Mouse (Mus musculus): ENCODE results near the gene Edaradd. TPM values are rescaled to one million over a fixed set of nuclear protein-coding genes. Genes with fewer than 3 reads are reported as not detected.

Gene Edaradd
- total and polyA plus RNA-seq, 3 experiments, result 0.05 to 0.09 (median 0.08) TPM

DNA sequence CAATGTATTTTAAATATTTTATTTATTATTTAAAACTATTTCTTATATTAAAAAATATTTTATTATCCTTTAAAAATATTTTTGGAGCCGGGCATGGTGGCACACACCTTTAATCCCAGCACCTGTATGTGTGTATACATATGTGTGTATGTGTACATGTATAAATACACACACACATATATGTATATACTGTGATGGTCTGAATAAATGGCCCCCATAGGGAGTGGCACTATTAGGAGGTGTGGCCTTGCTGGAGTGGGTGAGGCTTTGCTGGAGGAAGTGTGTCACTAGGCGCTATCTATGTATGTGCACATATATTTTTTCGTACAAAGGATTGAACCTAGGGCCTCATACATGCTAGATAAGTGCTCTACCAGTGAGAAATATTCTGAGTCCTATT lies 27.7 kb downstream of the Edaradd start:
- no peaks in the 10 kb centered on the region for H3K27me3 ChIP-seq (ENCODE audit: control insufficient read depth, insufficient read depth, low read length)
- no peaks in the 10 kb centered on the region for H3K4me1 ChIP-seq (ENCODE audit: control insufficient read depth, insufficient read depth, low read length)
- no peaks in the 10 kb centered on the region for H3K36me3 ChIP-seq (ENCODE audit: control insufficient read depth, insufficient read depth, low read length)
- intact Hi-C loops (cut with DNase I), result no loop called here
- no peak overlapping the region for H3K4me3 ChIP-seq
- WGBS, result 89% methylated on average over 3 of the region's 3 CpGs
- H3K9ac ChIP-seq (ENCODE audit: low read depth, low read length), result no peak overlapping the region
- H3K79me2 ChIP-seq (replicated peaks; ENCODE audit: control insufficient read depth, insufficient read depth, low read length), result no peaks in the 10 kb centered on the region
- TF ChIP-seq EP300 (IDR thresholded peaks at IDR 0.05; ENCODE audit: insufficient read depth, low read depth, low read length) (no peak), POLR2A (IDR thresholded peaks at IDR 0.05; ENCODE audit: insufficient read depth, low read depth, low read length) (no peak), CTCF (IDR thresholded peaks at IDR 0.05) (no peak)
- no peak overlapping the region for H3K27ac ChIP-seq
- DNase-seq, result no peak

DNA sequence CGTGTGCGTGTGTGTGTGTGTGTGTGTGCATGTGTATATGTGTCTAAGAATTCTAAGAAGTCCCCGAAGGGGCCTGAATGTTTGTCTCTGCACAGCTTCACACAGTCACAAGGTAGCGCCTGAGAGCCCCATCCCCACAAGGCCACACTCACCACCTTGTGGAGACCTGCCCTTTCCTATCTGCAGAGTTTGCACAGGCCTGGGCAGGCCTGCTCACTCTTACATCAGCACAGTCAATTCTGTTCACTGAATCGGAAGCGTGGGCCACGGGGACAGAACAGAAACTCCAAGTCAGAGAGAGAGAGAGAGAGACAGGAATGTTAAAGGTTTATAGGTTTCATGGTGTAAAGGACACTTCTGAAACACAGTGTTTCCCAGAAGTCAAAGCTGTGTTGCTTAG lies 34.6 kb downstream of the Edaradd start:
- intact Hi-C loops (cut with DNase I), result no loop called here
- Histone ChIP-seq H3K79me2 (replicated peaks; ENCODE audit: control insufficient read depth, insufficient read depth, low read length) (no peaks in the 10 kb centered on the region), H3K36me3 (ENCODE audit: control insufficient read depth, insufficient read depth, low read length) (no peaks in the 10 kb centered on the region), H3K27ac (no peak overlapping the region), H3K9ac (ENCODE audit: low read depth, low read length) (no peak overlapping the region), H3K27me3 (ENCODE audit: control insufficient read depth, insufficient read depth, low read length) (no peaks in the 10 kb centered on the region), H3K4me1 (ENCODE audit: control insufficient read depth, insufficient read depth, low read length) (no peaks in the 10 kb centered on the region), H3K4me3 (no peak overlapping the region)
- TF ChIP-seq POLR2A (IDR thresholded peaks at IDR 0.05; ENCODE audit: insufficient read depth, low read depth, low read length) (no peak), EP300 (IDR thresholded peaks at IDR 0.05; ENCODE audit: insufficient read depth, low read depth, low read length) (no peak), CTCF (IDR thresholded peaks at IDR 0.05) (no peak)
- WGBS, result 83% methylated on average over 7 of the region's 7 CpGs
- DNase-seq, result no peak

- H3K36me3 ChIP-seq (ENCODE audit: control insufficient read depth, insufficient read depth, low read length), result no peaks in the 10 kb centered on the region
Observed at GRCm38 (mm10) chr13:12485197-12485596, 35.0 kb downstream of the Edaradd start.

DNA sequence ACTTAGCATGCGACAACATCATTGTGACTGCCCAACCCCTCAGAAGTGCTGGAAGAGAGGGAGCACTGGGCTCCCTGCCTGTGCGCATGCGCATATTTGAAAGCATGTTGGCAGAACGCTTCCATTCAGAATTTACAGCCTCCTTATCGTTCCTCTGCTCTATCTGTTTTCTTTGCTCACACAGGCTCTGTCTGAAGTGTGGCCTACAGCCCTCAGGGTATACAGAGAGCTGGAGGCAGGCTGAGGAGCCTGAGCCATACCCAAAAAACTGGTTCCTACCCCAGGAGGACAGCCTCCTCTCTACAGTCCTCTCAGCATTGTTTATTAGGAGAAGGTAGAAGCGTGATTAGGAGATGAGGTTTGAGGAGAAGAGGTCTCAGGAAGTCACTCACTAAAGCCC lies 40.4 kb downstream of the Edaradd start:
- no peak for DNase-seq
- WGBS, result 75% methylated on average over 6 of the region's 6 CpGs
- Histone ChIP-seq H3K4me1 (ENCODE audit: control insufficient read depth, insufficient read depth, low read length) (no peaks in the 10 kb centered on the region), H3K4me3 (no peak overlapping the region), H3K27ac (no peak overlapping the region), H3K79me2 (replicated peaks; ENCODE audit: control insufficient read depth, insufficient read depth, low read length) (no peaks in the 10 kb centered on the region), H3K27me3 (ENCODE audit: control insufficient read depth, insufficient read depth, low read length) (no peaks in the 10 kb centered on the region), H3K9ac (ENCODE audit: low read depth, low read length) (no peak overlapping the region), H3K36me3 (ENCODE audit: control insufficient read depth, insufficient read depth, low read length) (no peaks in the 10 kb centered on the region)
- intact Hi-C loops (cut with DNase I), result no loop called here
- TF ChIP-seq EP300 (IDR thresholded peaks at IDR 0.05; ENCODE audit: insufficient read depth, low read depth, low read length), result no peak
- TF ChIP-seq POLR2A (IDR thresholded peaks at IDR 0.05; ENCODE audit: insufficient read depth, low read depth, low read length), result no peak
- TF ChIP-seq CTCF (IDR thresholded peaks at IDR 0.05), result no peak

More at GRCm38 (mm10) chr13:12485197-12485596, 35.0 kb downstream of the Edaradd start:
- 71% methylated on average over 2 of the region's 2 CpGs for WGBS
- Histone ChIP-seq H3K9ac (ENCODE audit: low read depth, low read length) (no peak overlapping the region), H3K27ac (no peak overlapping the region), H3K79me2 (replicated peaks; ENCODE audit: control insufficient read depth, insufficient read depth, low read length) (no peaks in the 10 kb centered on the region), H3K27me3 (ENCODE audit: control insufficient read depth, insufficient read depth, low read length) (no peaks in the 10 kb centered on the region), H3K4me1 (ENCODE audit: control insufficient read depth, insufficient read depth, low read length) (no peaks in the 10 kb centered on the region), H3K4me3 (no peak overlapping the region)
- DNase-seq, result no peak
- intact Hi-C loops (cut with DNase I), result no loop called here
- TF ChIP-seq EP300 (IDR thresholded peaks at IDR 0.05; ENCODE audit: insufficient read depth, low read depth, low read length) (no peak), CTCF (IDR thresholded peaks at IDR 0.05) (no peak), POLR2A (IDR thresholded peaks at IDR 0.05; ENCODE audit: insufficient read depth, low read depth, low read length) (no peak)

GRCm38 (mm10) chr13:12478301-12478700 lies 41.9 kb downstream of the Edaradd start:
- H3K9ac ChIP-seq (ENCODE audit: low read depth, low read length), result no peak overlapping the region
- H3K36me3 ChIP-seq (ENCODE audit: control insufficient read depth, insufficient read depth, low read length), result no peaks in the 10 kb centered on the region
- H3K27me3 ChIP-seq (ENCODE audit: control insufficient read depth, insufficient read depth, low read length), result no peaks in the 10 kb centered on the region
- no peak overlapping the region for H3K27ac ChIP-seq
- H3K4me1 ChIP-seq (ENCODE audit: control insufficient read depth, insufficient read depth, low read length), result no peaks in the 10 kb centered on the region
- intact Hi-C loops (cut with DNase I), result no loop called here
- no peaks in the 10 kb centered on the region for H3K79me2 ChIP-seq (replicated peaks; ENCODE audit: control insufficient read depth, insufficient read depth, low read length)
- no peak overlapping the region for H3K4me3 ChIP-seq
- DNase-seq, result no peak
- WGBS, result 77% methylated on average over 15 of the region's 15 CpGs
- TF ChIP-seq CTCF (IDR thresholded peaks at IDR 0.05), result no peak
- no peak for TF ChIP-seq EP300 (IDR thresholded peaks at IDR 0.05; ENCODE audit: insufficient read depth, low read depth, low read length)
- no peak for TF ChIP-seq POLR2A (IDR thresholded peaks at IDR 0.05; ENCODE audit: insufficient read depth, low read depth, low read length)

DNA sequence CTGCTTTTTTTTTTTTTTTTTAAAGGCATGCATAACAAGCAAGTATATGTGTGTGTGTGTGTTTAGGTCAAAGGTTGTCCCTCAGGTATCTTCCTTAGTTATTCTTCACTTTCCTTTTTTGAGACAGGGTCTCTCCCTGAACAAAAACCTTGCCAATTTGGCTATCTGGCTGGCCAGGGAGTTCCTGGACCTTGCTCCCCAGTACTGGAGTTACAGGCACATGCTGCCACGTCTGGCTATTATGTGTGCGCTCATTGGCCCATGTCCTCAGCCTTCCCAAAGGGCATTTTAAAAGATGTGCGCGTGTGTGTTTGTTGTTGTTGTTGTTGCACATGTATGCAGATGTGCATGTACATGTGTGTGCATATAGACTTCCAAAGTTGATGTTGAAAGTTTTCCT lies 43.4 kb downstream of the Edaradd start:
- Histone ChIP-seq H3K27ac (no peak overlapping the region), H3K36me3 (ENCODE audit: control insufficient read depth, insufficient read depth, low read length) (no peaks in the 10 kb centered on the region), H3K27me3 (ENCODE audit: control insufficient read depth, insufficient read depth, low read length) (no peaks in the 10 kb centered on the region), H3K79me2 (replicated peaks; ENCODE audit: control insufficient read depth, insufficient read depth, low read length) (no peaks in the 10 kb centered on the region), H3K4me1 (ENCODE audit: control insufficient read depth, insufficient read depth, low read length) (no peaks in the 10 kb centered on the region), H3K9ac (ENCODE audit: low read depth, low read length) (no peak overlapping the region), H3K4me3 (no peak overlapping the region)
- TF ChIP-seq EP300 (IDR thresholded peaks at IDR 0.05; ENCODE audit: insufficient read depth, low read depth, low read length) (no peak), POLR2A (IDR thresholded peaks at IDR 0.05; ENCODE audit: insufficient read depth, low read depth, low read length) (no peak), CTCF (IDR thresholded peaks at IDR 0.05) (no peak)
- WGBS, result 94% methylated on average over 4 of the region's 4 CpGs
- intact Hi-C loops (cut with DNase I), result no loop called here
- DNase-seq, result no peak

Measured in heart, adult 2 months (tissue).